Mouse (Mus musculus) bone marrow, adult 2 months (tissue): ENCODE measurements around the gene Sbk2. TPM values are rescaled to one million over a fixed set of nuclear protein-coding genes. Genes with fewer than 3 reads are reported as not detected.
A peak's percentile ranks its signal among the peaks of the same experiment; 100 is the strongest.

Experiments used
- H3K27ac ChIP-seq: fragments of 200-500 bp; 2 replicates; pipeline ENCODE4 v1.5.1; 2012; ENCODE audit warnings: low read depth, mild to moderate bottlenecking, control low read depth, inconsistent platforms, low read length; ENCODE audit not compliant: control insufficient read depth, poor library complexity, insufficient read depth
- H3K4me1 ChIP-seq: fragments of 200-500 bp; 2 replicates; pipeline ENCODE4 v1.6.1; 2011; ENCODE audit warnings: low read length; ENCODE audit not compliant: control insufficient read depth, insufficient read depth
- H3K4me3 ChIP-seq: fragments of 200-500 bp; replicated peaks from 2 replicates; pipeline ENCODE3; 2011; ENCODE audit warnings: mild to moderate bottlenecking, low read depth, low read length, control low read depth; ENCODE audit not compliant: control insufficient read depth
- CTCF ChIP-seq: fragments of 200-500 bp; IDR thresholded peaks from 2 replicates; pipeline ENCODE4 v1.5.1; 2011; ENCODE audit warnings: low read length, control low read depth; ENCODE audit not compliant: control insufficient read depth, insufficient read depth
- POLR2A ChIP-seq: fragments of 200-500 bp; IDR thresholded peaks from 2 replicates; pipeline ENCODE4 v1.6.1; 2011; ENCODE audit warnings: low read depth, mild to moderate bottlenecking, control low read depth, low read length, borderline replicate concordance; ENCODE audit not compliant: control insufficient read depth
- WGBS: fragments of 180-500 bp; shearing (Covaris S2); methylation state at CpG from one replicate; pipeline ENCODE4 v1.1.7; 2018; 5-methylcytosine and 5-hydroxymethylcytosine counted together
- polyA plus RNA-seq: library from polyadenylated mRNA; stranded (reverse); fragments of >200 nt; gene quantifications from 2 replicates; pipeline ENCODE4 v1.2.4, GENCODE M21; 2011; ENCODE audit warnings: low replicate concordance; ENCODE audit not compliant: missing spikeins, insufficient read depth, insufficient read length

Sbk2 gene
- polyA plus RNA-seq, 1 experiment = not detected

DNA sequence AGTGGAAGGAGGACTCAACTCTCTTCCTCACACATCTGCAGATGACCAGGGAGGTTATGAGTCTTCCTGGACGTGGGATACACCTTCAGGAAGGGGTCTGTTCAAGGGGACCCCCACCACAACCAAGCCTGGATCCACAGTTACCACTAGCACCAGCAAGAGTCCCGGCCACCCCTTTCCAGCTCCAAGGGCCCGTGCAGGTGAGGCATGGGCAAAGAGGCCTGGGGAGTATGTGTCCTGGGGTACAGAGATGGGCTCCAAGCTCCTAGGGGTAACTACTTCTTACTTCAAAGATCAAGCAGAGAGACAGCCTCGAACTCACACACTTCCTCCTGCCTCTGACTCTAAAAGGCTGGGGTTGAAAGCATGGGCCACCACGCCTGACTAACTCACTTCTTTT lies 21.5 kb downstream of the Sbk2 start:
- Histone ChIP-seq H3K27ac (no peak overlapping the region), H3K4me1 (no peaks in the 10 kb centered on the region; the same call in 1 of the 2 replicates), H3K4me3 (no peak overlapping the region)
- TF ChIP-seq POLR2A = no peak
- TF ChIP-seq CTCF = no peak
- 40% methylated on average over 5 of the region's 5 CpGs for WGBS

DNA sequence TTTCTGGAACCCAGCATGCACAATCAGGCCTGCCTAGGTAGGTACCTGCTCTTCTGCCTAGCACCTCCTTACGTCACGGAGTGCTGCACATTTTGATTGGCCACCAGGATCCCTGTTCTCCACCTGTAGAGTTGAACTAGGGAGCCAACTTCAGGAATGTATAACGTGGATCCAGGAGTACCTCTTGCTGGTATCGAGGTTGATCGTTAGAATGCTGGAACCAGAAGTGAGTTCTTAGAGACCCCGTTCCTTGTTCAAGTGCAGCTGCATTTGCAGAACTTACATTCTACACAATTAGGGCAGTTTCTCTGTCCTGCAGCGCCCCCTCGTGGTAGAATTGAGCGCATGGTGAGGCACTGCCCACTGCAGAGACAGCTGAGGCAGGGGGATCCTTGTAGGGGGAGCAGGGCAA lies 24.1 kb downstream of the Sbk2 start:
- Histone ChIP-seq H3K27ac (no peak overlapping the region), H3K4me3 (no peak overlapping the region), H3K4me1 (no peaks in the 10 kb centered on the region; the same call in 1 of the 2 replicates)
- TF ChIP-seq POLR2A (no peak), CTCF (peak; percentile 86)
- 16% methylated on average over 9 of the region's 9 CpGs for WGBS

DNA sequence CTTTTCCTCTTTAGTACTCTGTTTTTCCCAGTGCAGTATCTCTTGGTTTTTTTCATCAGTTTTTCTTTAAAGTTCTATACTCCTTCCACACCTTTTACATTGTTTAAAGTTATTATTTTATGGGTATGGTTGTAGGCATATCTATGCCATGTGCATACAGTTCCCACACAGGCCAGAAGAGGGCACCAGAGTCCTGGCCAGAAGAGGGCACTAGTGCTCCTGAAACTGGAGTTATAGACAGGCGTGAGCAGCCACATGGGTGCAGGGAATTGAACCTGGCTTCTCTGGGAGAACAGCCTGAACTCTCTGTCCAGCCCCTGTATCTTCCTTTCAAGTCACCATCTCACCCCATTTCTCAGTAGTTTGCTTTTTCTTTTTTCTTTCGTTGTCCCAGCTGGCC lies 25.8 kb downstream of the Sbk2 start:
- Histone ChIP-seq H3K4me3 (no peak overlapping the region), H3K4me1 (no peaks in the 10 kb centered on the region; the same call in 1 of the 2 replicates), H3K27ac (no peak overlapping the region)
- 24% methylated on average over 2 of the region's 2 CpGs for WGBS
- no peak for TF ChIP-seq POLR2A
- TF ChIP-seq CTCF = peak; percentile 96

DNA sequence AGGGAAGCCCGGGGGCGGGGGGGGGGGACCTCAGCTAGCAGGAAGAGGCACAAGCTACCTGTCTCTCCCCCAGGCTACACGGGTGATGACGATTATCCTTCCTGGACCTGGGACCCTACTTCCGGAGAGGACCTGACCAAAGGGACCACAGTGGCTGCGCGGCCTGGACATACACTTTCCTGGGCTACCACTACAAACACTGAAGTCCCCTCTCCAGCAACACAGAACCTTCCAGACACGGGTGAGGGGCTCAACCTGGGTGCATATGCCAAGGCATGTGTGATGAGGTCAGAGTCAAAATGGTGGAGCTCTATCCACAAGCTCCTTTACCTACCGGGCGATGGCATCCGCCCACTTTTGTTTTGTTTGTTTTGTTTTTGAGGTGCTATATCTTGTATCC lies 26.8 kb downstream of the Sbk2 start:
- Histone ChIP-seq H3K4me3 (no peak overlapping the region), H3K27ac (no peak overlapping the region), H3K4me1 (no peaks in the 10 kb centered on the region; the same call in 1 of the 2 replicates)
- TF ChIP-seq POLR2A (no peak), CTCF (no peak)
- 61% methylated on average over 11 of the region's 11 CpGs for WGBS

DNA sequence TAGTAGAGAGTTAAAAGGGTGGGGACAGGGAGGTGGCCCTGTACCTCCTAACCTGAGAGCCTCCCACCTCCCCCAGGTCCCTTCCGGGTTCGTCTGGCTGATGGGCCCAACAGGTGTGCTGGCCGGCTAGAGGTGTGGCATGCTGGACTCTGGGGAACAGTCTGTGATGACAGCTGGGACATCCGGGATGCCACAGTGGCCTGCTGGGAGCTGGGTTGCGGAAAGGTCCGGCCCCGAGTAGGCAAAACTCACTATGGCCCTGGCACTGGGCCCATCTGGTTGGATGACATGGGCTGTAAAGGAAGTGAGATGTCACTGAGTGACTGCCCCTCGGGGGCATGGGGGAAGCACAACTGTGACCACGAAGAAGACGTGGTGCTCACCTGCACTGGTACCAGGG lies 27.4 kb downstream of the Sbk2 start:
- no peaks in the 10 kb centered on the region; the same call in 1 of the 2 replicates for H3K4me1 ChIP-seq
- WGBS = 57% methylated on average over 10 of the region's 10 CpGs
- no peak overlapping the region for H3K27ac ChIP-seq
- no peak overlapping the region for H3K4me3 ChIP-seq
- TF ChIP-seq POLR2A (no peak), CTCF (no peak)

DNA sequence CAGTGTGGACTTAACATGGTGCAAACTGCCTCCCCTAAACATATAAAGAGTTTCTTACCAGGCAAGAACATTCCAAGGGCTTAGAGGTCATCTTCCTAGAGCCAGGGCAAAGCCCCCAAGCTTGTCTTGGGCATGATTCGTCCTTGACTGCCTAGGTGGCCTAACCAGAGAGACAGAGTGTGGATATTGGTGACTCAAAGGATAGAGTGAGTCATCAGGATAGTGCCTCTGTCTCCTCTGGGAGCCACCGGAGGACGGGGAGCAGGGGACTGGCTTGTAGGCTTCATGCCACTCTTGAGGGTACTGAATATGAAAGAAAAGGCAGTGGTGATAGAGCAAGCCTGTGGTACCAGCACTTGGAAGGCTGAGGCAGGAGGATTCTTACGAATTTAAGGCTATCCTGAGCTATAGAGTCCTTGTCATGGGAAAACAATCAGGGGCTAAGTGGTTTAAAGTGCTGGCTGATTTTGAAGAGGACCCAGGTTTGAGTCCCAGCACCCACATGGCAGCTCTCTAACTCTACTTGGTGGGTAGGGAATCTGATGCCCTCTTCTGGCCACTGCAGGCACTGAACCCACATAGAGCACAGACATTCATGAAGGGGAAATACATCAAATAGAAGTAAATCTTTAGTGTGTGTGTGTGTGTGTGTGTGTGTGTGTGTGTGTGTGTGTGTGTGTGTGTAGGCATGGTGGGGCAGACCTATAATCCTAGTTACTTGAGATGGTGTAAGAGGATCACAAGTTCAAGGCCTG lies 29.9 kb downstream of the Sbk2 start:
- no peaks in the 10 kb centered on the region; the same call in 1 of the 2 replicates for H3K4me1 ChIP-seq
- H3K4me3 ChIP-seq = no peak overlapping the region
- TF ChIP-seq POLR2A = no peak
- no peak for TF ChIP-seq CTCF
- 71% methylated on average over 4 of the region's 4 CpGs for WGBS
- H3K27ac ChIP-seq = no peak overlapping the region

DNA sequence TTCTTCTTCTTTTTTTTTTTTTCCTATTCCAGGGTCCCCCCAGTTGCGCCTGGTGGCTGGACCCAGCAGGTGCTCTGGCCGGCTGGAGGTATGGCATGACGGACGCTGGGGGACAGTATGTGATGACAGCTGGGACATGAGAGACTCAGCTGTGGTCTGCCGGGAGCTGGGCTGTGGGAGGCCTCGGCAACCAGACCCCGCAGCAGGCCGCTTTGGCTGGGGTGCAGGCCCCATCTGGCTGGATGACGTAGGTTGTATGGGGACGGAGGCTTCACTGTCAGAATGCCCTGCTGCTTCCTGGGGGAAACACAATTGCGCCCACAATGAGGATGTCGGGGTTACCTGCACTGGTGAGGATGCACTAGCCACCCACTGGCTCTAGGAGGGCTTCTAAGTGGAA lies 31.1 kb downstream of the Sbk2 start:
- TF ChIP-seq CTCF = no peak
- TF ChIP-seq POLR2A = no peak
- Histone ChIP-seq H3K4me1 (no peaks in the 10 kb centered on the region), H3K4me3 (no peak overlapping the region), H3K27ac (no peak overlapping the region)
- WGBS = 75% methylated on average over 12 of the region's 12 CpGs

DNA sequence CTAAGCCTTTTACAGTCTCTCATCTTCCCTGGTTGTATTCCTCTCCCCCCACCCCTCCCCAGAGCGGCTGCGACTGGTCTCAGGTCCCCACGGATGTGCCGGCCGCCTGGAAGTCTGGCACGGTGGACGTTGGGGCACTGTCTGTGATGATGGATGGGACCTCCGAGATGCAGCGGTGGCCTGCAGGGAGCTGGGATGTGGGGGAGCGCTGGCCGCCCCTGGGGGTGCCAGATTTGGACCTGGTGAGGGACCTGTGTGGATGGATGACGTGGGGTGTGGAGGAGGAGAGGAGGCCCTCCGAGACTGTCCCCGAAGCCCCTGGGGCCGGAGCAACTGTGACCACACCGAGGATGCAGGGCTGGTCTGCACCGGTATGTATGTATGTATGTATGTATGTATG lies 35.9 kb downstream of the Sbk2 start:
- no peak overlapping the region for H3K4me3 ChIP-seq
- TF ChIP-seq CTCF (no peak), POLR2A (no peak)
- H3K27ac ChIP-seq = no peak overlapping the region; the same call in 1 of the 2 replicates
- H3K4me1 ChIP-seq = no peaks in the 10 kb centered on the region
- 79% methylated on average over 17 of the region's 17 CpGs for WGBS
